Mouse (Mus musculus): ENCODE measurements around the gene Tac4.

GRCm38 (mm10) chr11:95301772-95302171 lies 40.4 kb downstream of the Tac4 start:
- TF ChIP-seq CTCF (IDR thresholded peaks at IDR 0.05; ENCODE audit: extremely low read depth, insufficient read depth, insufficient read length, insufficient replicate concordance) (no peak), POLR2A (IDR thresholded peaks at IDR 0.05; ENCODE audit: low read depth, low read length) (no peak)
